Mouse (Mus musculus): ENCODE results near the gene Lrrn1.

Lrrn1 gene

DNA sequence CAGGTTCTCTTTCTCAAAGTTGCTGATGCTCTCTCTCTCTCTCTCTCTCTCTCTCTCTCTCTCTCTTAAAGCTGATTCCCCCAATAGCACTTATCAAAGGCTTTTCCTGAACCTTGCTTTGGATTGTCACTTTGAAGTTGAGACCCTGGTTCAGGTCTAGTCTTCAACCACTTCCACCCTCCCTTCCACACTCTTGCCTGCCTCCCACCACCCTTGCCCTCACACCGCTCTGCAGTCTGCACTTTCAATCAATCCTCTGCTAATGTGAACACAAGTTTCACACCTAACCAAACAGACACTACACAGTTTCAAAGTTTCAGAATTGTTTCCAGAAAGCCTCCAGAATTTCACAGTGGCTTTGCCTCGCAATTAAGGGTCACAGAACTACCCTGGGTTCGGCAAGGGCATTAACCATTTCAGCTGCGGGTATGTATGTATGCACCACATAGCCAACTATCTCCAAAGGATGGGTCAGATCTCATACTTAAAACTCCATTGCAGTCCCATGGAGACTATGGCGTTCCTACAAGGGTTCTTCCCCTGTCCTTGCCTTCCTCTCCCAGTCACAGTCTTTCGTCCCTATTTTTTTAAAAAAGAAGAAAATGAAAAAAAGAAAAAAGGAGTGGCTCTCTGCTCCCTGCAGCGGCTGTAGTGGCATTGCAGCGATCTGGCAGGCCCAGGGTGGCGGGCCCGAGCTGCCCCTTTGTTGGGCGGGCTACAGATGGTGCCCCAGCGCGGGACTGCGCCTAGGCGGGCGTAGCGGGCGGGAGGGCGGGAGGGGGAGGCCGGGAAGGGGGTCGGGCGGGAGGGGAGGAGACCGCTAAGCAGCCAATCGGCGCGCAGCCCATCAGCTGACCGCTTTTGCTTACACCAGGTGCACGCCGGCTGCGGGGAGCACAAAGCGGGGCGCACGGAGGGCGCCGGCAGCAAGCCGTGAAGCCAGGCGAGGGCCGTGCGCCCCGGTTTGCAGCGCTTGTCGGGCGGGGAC is at the start of gene Lrrn1:
TSS of gene Lrrn1 (plus strand) at position 892 of the 988 bp plus-strand sequence.
- DNase-seq = peak; percentile 32

DNA sequence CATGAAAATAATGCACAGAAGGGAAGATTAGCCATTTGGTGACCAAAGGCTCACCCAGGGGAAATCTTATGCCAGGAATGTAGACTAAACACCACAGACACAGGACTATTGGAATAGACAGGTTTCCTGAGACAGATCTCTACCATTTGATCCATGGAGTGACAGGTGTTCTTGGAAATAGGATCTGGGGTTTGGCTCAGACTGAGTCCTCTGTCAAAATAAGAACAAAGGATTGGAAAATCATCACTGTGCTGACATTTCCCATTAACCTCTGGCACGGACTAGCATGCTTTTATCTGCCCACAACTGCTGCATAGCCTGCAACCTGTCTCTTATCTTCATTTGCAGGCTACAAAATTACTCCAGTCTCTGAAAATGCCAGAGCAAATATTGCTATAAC is 35.1 kb upstream of the Lrrn1 start:
- DNase-seq = no peak

DNA sequence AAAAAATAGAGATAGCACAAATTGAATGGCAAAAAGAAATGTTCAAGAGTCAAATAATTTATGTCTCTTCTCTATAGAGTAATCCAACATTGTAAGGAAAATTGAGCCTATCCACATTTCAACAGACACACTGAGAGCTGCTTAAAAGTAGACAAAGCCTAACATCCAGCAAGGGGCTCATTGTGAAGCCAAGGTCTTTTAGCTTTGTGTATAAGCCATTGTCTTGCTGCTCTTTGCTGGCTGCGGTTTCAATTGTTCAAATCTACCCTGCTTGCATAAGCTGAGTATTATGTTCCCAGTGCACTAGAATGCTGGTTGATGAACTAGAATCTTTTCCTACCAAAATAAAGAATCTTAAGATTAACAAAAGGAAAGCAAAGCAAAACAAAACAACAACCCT is 33.7 kb upstream of the Lrrn1 start:
- no peak for DNase-seq

DNA sequence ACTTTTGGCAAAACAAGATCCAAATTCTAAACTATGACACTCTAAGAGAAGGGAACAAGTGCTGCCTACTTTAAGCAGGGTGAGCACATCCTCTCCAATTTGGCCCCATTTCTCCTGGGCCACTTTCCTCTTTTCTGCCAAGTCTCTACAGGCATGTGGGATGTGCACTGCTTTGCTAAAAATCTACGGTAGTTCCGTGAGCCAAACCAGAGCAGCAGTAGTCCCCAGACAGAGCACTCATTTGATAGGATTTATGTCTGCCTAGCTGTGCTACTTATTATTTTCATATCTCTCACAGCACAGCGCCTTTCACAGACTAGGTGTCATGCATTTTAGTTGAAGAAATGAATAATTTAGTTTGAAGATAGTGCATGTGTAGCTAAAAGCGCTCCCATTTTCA is 15.9 kb upstream of the Lrrn1 start:
- DNase-seq = no peak

DNA sequence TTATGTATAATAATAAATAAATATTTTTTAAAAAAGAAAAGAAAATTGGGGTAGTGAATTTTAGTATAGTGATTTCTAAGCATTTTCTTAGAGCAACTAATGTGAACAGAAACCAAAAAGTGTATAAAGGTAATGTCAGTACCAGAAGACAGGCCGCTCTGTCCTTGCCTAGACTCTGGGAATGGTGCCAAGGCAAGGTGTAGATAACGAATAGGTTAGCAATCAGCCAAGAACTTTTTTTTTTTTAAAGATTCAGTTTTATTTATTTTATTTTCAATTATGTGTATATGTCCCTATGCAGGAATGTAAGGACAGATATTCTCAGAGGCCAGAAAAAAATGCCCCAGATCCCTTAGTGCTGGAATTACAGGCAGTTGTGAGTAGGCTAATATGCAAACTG is 5.6 kb upstream of the Lrrn1 start:
- DNase-seq = no peak

DNA sequence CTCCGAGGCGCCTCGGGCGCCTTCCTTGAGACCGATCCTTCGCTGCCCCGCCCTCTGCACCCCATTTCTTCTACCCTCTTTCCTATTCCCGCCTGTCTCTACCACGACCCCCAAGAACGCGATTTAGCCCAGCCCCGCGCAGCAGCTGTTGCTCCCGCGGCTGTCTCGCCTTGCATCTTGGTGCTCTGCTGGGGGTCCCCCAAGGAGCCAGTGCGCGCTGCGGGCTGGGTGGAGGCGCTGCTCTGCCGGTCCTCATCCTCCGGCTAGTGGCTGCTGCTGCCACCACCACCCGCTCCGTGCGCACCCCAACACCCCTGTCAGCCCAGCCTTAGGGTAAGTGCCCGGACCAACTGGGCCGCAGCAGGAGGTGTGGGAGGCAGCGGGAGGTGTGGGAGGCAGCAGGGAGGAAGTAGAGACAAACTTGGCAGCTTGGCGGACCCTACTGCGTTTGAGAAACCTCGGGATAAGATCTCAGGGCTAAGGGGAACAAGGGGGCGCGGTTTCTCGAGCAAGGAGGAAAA is 403 bp downstream of the Lrrn1 start:
- peak; percentile 9 for DNase-seq

DNA sequence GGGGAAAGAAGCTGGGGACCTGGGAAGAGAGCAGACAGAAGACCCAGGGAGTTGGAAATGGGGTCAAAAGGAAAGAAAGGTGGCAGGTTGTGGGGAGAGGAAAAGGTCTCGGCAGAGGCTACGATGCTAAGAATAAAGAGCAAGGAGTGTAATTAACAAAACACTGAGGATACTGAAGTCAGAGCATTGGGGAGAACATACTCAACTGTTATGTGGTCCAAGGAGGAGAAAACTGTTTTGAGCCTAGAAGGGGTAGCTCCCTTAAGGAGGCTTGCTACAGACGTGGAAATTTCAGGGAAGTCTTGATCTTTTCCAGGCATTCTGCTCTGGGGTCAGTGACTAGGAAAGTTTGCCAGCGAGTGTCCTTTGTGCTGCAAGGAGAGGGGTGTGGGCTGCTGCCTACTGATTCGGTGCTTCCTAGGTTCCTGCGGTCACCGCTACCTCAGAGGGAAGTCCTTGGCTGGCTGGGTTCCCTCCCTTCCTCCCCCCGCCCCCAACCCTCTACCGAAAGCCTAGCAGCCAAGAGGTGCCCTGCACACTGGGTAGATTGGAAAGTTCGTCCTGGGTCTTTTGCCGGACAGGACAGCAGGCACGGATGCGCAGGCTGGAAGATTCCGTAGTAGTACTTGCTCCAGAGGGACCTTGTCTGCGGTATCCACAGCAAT is 1.2 kb downstream of the Lrrn1 start:
- no peak for DNase-seq

DNA sequence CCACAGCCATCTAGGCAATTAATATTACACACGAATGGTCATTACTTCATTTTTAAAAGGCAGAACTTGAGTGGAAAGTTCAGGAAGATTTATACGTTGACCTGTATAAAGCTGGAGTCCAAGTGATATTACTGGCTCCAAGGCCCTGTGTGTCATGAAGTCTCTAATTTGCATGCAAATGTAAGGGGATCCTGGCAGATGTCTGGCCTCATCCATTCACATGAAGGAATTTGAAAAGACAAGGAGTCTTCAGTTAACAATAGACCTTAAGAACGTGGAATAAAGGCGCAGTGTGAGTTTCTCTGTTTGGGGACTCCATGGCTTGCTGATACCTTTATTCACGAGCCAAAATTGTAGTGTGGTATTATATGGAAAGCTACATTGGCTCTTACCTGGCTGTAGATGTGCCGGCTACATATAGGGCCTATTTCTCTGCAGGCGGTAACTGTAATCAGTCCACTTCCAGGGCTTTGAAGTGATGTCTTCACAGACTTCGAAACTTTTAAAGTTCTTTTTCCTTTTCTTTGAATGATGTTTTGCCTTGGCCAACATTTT is 2.0 kb downstream of the Lrrn1 start:
- no peak for DNase-seq

DNA sequence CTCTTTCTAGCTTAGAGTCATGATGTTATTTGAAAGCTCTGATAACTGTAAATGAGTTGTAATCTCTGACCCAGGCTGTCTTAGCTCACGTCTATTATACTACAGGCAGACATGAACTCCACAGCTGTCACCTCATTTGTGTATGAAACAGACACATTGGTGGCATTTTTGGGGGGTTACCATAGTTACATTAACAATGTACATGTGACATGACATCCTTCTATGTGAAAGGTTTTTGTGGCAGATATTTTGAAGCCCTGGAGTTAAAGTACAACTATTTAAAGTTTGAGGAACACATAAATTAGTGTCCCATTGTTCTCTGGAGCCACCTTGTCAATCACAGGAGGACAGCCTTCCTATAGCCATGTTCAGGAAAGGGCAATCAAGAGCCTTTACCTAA is 5.0 kb downstream of the Lrrn1 start:
- DNase-seq = no peak

DNA sequence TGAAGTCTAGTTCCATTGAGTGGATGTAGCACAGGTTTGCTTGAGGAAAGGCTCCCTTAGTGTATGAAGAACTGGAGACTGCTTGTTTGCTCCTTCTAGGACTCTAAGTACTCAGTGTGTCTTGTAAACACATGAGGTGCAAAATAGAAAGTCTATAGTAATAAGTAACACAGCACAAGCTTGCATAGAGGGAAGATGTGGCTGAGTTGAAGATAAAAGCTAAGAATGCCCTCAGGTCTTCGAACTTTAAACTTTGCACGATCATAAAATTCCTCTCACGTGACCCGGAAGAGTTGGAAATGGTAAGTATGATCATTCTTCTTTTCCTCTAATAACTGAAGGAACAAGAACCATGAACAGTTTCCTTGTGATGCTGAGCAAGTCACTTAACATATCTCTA is 7.1 kb downstream of the Lrrn1 start:
- DNase-seq = no peak

DNA sequence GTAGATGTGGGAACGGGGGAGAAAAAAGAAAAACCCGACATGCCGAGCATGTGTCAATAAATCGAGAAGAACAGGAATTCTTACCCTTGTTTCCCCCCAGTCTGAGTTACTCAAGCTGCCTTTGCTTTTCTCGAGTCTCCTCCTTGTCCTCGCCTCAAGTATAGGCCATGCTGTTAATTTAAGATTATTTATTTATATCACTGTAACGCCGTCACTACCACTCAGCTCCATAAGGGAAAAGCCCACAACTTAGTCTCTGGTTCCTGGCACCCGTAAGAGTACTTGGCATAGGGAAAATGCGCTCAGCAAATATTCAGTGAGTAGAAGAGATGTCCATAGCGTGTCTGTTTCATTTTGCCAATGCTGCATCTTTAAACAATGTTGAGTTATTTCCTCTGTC is 11.7 kb downstream of the Lrrn1 start:
- DNase-seq = no peak

DNA sequence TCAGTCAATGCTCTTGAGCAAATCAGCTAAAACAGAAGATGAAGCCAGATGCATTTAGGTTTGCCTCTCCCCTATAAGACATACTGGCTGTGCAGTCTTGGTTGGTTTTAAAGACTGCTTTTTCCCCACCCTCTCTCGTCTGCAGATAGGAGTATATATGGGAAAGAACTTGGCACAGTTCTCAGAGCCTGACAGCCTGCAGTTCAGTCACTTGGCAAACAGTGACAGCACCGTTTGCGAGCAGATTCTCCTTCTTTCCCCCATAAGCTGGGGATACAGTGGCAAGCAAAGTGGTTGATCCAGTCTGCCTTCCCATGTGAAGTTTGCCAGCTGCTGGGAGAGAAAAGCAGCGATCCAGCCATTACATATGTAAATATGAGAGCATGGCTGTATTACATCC is 12.3 kb downstream of the Lrrn1 start:
- DNase-seq = no peak

DNA sequence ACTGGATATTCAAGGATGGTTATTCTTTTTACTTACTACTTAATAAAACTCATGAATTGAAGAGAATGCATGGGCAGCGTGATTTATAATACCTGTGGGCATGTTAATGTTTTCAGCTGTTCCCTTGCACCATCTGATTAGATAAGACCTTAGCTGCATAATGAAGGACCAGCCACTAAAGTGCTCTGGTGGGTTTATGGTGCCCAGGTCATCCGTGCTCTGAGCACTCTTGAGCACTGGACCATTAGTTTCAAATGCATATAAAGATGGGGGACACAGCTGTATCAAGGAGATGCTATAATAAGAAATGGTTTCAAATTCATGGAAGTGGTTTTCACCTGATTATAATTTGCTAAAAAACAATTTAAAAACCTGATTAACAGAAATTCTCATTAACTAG is 16.7 kb downstream of the Lrrn1 start:
- no peak for DNase-seq

DNA sequence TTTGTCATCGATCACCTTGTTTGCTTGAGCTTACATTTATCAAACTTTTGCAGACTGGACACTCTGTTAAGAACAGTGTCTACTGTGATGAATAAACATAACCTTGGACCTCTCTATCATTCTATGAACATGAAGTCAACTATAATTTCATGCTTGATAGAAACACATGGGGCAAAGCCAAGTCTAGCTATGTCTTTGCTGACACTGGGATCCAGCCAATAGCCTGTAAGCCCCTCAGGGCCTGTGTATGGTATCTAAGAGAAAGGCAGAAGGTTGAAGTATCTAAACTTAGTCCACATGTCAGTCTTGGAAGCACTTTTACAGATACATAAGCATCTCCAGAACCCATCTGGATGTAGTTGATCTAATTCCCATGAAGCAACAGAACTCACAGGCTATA is 22.9 kb downstream of the Lrrn1 start:
- DNase-seq = no peak

DNA sequence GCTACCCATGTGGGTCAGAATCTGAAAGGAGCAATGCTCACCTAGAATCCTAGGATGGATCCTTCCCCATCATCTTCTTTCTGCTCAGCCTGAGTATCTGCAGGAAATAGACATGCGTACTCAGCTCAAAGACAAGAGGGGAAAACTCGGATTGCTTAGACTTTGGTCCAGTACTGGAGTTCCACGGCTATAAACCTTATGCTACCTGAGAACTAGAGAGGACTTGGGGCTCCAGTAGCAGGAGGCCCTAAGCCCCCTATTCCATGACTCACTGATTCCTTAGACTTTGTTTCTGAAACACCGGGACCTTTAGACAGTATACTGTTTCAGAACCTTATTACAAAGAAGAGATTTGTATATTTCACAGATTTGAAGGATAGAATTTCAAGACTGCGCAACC is 25.8 kb downstream of the Lrrn1 start:
- DNase-seq = no peak

DNA sequence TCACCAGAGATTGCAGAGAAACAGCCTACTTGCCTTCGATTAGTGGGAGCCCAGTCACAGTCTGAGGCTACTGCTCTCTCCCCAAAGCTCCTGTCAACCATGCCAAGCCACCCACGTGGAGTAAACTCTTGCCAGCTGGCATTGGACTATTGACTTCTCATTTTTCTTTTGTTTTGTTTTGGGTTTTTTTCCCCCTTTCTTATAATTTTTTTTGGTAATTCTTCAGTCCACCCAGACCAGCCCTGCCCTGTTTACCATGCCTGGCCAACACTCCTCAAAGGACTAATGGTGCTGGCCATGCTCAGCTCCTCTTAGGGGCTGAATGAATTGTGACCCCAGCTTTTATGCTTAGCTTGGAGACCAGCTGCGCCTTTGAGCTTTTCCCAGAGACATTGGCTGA is 27.4 kb downstream of the Lrrn1 start:
- no peak for DNase-seq

DNA sequence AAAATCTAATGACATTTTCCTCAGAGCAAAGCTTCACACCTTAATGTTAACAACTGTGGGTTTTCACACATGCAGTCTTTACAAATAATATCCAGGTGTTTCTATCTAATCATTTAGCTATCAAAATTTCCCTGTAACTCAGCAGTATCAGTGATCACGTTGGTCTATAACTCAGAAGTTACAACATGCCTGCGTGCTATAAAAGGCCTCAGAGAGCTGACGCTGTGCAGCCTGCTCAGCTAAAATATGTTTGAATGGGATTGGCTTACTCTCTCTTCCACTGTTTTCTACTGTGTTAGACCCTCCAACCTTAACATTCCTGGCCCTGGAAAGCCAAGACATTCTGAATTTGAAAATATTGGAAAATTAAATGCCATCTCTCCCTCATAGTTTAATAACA is 28.2 kb downstream of the Lrrn1 start:
- DNase-seq = no peak

DNA sequence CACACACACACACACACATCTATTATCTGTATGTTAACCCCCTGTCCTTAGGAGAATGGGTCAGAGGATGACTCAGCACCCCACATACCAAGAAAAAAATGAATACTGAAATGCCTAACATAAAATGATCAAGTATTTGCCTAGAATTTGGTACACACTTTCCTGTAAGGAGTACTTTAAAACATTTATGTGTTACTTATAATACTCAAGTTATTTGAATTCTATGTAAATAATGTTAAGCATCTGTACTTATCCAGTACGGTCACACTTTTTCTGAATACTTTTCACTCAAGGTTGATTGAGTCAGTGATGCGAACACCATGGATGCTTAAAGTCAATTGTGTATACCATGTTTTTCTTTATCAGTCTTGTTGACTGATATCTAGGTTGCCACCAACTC is 32.7 kb downstream of the Lrrn1 start:
- DNase-seq = no peak

DNA sequence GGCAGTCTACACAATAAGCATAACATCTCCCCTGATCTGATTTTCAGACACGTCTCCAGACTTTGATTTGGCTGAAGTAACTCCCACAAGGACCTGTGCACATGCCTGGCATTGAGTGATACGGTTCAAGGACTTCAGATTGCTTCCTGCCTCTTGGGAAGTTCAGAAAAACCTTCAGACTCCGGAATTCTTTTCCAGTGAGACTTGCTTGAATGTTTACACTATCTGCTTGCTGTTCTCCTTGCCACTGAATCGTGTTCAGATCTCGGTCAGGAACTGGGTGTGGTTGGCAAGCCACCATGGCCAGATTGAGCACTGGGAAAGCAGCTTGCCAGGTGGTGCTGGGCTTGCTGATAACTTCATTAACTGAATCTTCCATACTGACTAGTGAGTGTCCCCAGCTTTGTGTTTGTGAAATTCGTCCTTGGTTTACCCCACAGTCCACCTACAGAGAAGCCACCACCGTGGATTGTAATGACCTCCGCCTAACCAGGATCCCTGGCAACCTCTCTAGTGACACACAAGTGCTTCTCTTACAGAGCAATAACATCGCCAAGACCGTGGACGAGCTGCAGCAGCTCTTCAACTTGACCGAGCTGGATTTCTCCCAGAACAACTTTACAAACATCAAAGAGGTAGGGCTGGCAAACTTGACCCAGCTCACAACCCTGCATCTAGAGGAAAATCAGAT is 37.5 kb downstream of the Lrrn1 start:
- no peak for DNase-seq

DNA sequence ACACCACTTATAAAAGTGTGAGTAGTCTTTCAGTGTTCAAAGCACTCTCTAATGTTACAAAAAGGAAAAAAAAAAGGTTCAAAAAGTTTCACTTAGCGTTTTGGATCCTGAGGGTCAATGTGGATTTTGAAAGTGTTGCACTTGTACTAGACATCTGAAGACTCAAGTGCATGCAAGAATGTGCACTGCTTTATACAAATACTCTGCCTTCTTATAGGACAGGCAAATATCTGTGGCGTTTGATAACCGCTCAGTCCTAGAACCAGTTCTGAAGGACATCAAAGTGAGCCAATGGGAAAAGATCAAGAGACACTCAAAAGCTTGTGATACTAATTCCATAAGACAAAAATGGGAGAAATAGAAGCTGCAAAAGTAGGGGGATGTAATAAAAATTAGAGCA is 45.0 kb downstream of the Lrrn1 start:
- no peak for DNase-seq

DNA sequence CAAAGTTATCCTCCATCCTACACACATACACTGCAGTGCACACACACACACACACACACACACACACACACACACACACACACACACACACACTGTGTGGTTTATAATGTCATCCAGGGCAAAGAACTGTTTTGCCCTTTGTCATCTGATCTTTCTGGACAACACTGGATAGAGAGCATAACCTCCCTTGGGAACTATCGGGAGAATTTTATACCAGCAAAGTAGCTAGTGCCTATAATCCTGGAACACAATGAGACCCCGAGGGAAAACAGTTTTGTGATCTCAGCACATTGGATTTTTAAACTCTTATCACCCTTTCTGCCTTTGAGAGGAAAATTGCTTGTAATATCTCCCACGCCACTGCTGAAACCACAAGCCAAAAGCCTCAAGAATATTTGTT is 45.8 kb downstream of the Lrrn1 start:
- DNase-seq = no peak

DNA sequence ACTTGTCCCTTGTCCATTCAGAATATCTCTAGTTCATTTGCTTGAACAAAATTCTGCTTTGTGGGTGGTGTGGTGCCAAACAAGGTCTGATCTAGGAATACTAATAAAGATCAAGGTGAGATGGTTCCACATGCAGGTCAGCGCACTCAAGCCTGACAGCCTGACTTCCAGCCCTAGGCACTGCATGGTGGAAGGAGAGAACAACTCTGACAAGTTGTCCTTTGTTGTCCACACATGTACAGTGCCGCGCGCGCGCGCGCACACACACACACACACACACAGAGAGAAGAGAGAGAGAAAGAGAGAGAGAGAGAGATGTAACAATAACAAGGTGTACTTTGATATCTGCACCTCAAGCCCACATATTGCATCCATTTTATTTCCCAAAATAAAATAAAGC is 47.7 kb downstream of the Lrrn1 start:
- DNase-seq = no peak

DNA sequence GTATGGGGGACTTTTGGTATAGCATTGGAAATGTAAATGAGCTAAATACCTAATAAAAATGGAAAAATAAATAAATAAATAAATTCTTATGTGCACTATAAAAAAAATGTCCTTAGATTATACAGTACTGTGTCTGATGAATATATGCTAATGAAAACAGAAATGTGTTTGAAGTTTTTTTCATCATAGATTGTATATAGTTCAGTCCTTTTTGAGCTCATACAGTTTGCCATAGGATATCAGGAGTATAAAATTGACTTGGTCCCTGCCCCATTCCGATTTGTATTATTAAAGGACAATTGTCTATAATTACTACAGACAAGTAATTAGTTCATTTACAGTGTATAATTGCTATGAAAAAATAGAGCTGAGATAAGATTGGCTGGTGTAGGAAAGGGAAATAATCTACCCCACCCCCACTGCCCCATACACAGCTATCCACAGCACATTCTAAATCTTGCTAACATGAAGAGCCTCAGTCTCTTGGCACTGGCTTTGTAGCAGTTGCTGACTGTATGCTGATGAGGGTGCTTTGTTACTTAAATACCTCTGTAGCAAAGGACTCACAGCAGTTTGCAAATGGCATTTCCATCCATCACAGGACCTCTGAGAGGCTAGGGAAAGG is 54.3 kb downstream of the Lrrn1 start:
- no peak for DNase-seq
